Mouse (Mus musculus) CD4-positive helper T cell, adult 2 months (primary cell): ENCODE results near the gene Fgf7.

Source experiments
- DNase-seq: peaks from one replicate; pipeline ENCODE4 v3.0.0-alpha.2; 2012; ENCODE audit warnings: low read depth, missing footprints, low spot score

The Fgf7 gene

GRCm38 (mm10) chr2:126061037-126061773 lies 26.7 kb downstream of the Fgf7 start:
- DNase-seq: no peak

DNA sequence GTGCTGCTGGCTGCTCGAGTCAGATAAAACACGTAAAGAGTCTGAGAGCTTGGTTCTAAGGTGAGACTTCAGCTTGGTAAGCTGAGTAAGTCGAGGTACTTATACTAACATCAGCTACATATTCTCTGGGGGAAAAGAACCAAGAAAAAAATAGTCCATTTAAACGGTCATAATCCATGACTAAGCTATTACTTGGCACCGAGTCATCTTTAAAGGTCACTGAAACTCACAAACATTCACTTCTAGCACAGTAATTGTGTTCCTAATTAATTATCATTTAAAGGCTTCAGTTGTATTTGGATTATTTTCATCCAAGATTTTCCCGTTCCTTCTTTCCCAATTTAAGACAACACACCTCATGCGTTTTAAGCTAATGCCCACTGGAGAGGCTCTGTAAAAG lies 28.4 kb downstream of the Fgf7 start:
- DNase-seq: no peak

DNA sequence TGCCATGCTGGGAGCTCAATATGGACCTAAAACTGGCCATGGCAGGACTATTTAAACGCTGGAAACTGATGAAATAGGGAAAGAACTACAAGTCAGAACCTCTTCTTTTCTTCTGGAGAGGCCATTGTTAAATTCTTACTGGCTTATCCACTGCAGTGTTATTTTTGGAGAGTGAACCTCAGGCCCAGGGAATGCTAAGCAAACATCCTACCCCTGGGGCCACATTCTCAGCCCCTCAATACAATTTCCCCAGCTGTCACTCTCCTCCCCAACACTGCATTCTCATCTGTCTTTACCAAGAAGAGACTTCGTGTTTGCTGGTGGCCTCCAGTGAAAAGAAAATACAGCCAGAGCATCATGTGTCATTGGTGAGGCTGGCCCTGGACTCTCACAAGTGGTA lies 30.4 kb downstream of the Fgf7 start:
- no peak for DNase-seq

- no peak for DNase-seq
These were observed 30.9 kb downstream of the Fgf7 start for GRCm38 (mm10) chr2:126065303-126065856.

DNA sequence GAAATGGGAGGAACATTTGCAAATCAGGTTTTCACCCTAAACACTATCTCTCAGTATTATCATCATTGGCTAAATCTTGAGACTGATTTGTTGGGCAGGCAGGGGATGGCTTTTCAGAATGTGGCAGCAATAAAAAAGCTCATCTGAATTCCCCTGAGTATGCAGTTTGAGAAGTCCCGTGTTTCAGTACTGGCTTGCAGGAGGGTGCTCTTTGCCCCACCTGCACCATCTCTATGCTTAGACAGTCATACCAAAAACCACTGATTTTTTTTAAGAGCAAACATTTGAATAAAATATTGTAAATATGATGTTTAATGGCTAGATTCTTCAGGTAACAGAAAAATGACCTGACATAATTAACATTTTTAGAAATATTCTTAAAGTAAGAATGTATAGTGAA lies 35.3 kb downstream of the Fgf7 start:
- no peak for DNase-seq

DNA sequence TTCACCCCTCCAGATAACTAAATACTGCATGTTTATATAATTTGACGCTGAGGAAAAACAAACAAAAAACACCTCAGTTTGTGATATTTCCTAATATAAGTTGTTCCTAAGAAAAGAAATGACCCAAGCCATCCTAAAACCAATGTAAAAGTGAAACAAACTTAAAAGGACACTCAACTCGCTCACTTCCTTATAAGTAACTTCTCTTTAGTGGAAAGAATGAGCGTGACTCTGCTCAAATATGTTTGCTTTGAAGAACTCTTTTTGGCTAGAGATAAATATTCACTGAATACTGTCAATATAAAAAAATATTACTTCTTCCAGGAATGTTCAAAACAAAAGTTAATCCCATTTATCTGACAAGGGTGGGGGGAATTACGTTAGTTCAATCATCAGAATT lies 39.3 kb downstream of the Fgf7 start:
- DNase-seq: no peak

DNA sequence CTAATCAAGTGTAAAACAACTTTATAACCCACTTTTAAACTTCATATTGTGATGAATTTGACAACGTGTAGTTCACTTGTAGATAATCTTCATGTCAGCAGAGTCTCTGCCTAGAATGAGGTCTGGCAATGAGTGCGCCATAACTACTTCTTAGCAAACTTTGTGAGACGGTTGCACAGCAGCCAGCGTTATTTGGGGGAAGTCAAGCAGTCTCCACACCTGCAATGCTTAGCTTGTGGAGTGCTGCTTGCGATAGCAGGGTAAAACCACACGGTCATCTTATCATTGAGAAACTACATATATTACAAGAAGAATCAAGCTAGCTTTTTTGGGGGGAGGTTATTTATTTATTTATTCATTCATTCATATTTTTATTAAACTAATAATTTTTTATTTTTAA lies 42.0 kb downstream of the Fgf7 start:
- no peak for DNase-seq

GRCm38 (mm10) chr2:126079086-126079485 lies 44.6 kb downstream of the Fgf7 start:
- DNase-seq: no peak

DNA sequence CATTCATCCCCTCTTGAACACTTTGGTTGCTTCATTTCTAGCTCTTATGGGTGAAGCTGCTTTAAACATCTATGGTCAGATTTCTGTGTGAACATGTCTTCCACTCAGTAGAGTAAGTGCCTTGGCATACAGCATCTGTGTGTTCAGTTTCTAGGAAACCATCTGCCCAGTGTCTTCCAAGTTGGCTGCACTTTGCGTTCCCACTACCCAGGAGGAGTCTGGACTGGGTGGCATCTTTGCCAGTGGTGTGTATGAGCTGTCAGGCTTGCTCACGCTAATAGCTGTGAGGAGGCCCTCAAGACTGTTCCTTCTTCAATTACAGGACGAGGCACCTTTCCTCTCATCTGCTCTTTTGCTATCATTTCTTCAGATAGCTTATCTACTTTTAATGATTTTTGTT lies 49.9 kb downstream of the Fgf7 start:
- no peak for DNase-seq

- DNase-seq: no peak
These were observed 51.7 kb downstream of the Fgf7 start for GRCm38 (mm10) chr2:126086187-126086586.

- no peak for DNase-seq
These were observed 56.0 kb downstream of the Fgf7 start for GRCm38 (mm10) chr2:126090432-126090831.

DNA sequence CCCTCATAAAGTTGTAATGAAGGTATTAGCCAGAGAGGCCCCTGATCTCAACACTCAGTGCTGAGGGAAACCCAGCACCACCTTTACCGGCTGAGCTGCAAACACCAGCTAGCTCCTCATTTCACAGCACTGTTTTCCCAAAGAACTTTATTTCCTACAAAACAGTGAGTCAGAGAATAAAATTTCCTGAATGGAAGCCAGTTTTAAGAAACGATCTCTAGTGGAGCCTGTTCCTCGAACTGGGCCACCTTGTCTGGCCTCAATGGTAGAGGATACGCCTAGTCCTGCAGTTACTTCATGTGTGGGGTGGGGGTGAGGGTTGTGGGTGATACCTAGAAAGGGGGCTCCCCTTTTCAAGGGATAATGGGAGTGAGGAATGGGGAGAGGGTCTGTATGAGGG lies 60.2 kb downstream of the Fgf7 start:
- no peak for DNase-seq
